Mouse (Mus musculus) forebrain, embryonic 14.5 days (tissue): ENCODE measurements around the gene Defb30. TPM values are rescaled to one million over a fixed set of nuclear protein-coding genes. Genes with fewer than 3 reads are reported as not detected.
A peak's percentile ranks its signal among the peaks of the same experiment; 100 is the strongest.

Experiments used
- ATAC-seq: fragments of 200-750 bp; cut with Nextera tagmentation; 2 replicates; pipeline ENCODE4 v1.8.0; 2017; ENCODE audit warnings: mild to moderate bottlenecking, moderate library complexity
- DNase-seq: peaks from one replicate; pipeline ENCODE4 v3.0.0-alpha.2; 2015; ENCODE audit warnings: low spot score
- H3K27ac ChIP-seq: fragments of 300-500 bp; sonication (generic); 2 replicates; pipeline ENCODE4 v1.5.1; 2014; ENCODE audit warnings: low read depth, mild to moderate bottlenecking, control low read depth, low read length, moderate library complexity
- H3K27me3 ChIP-seq: fragments of 300-500 bp; sonication (generic); replicated peaks from 2 replicates; pipeline ENCODE4 v1.6.1; 2014; ENCODE audit warnings: low read length, control low read depth, mixed read lengths; ENCODE audit not compliant: control insufficient read depth, insufficient read depth
- H3K36me3 ChIP-seq: fragments of 300-500 bp; sonication (generic); 2 replicates; pipeline ENCODE4 v1.6.1; 2014; ENCODE audit warnings: low read length, control low read depth; ENCODE audit not compliant: control insufficient read depth, insufficient read depth
- H3K4me1 ChIP-seq: fragments of 300-500 bp; sonication (generic); 2 replicates; pipeline ENCODE4 v1.6.1; 2014; ENCODE audit warnings: antibody characterized with exemption, low read length, control low read depth; ENCODE audit not compliant: control insufficient read depth, insufficient read depth
- H3K4me2 ChIP-seq: fragments of 300-500 bp; sonication (generic); 2 replicates; pipeline ENCODE4 v1.6.1; 2014; ENCODE audit warnings: mild to moderate bottlenecking, control low read depth, low read length
- H3K4me3 ChIP-seq: fragments of 300-500 bp; sonication (generic); 2 replicates; pipeline ENCODE4 v1.5.1; 2014; ENCODE audit warnings: low read depth, low read length, control low read depth
- H3K9ac ChIP-seq: fragments of 300-500 bp; sonication (generic); 2 replicates; pipeline ENCODE4 v1.6.1; 2014; ENCODE audit warnings: mild to moderate bottlenecking, low read length, control low read depth, moderate library complexity
- H3K9me3 ChIP-seq: fragments of 300-500 bp; sonication (generic); replicated peaks from 2 replicates; pipeline ENCODE4 v1.6.1; 2016; ENCODE audit warnings: low read length, control low read depth, mixed read lengths; ENCODE audit not compliant: control insufficient read depth
- WGBS: fragments of 180-500 bp; shearing (Covaris S2); extraction: QIAGEN DNeasy Blood & Tissue Kit; methylation state at CpG from one replicate; pipeline ENCODE4 v1.1.7; 2014; 5-methylcytosine and 5-hydroxymethylcytosine counted together
- polyA plus RNA-seq: library from polyadenylated mRNA; unstranded; fragments of >200 nt; fragmentation: Nextera tagmentation; extraction: Ambion mirVana; gene quantifications from 2 replicates; pipeline ENCODE4 v1.2.1, GENCODE M21; 2014

Gene Defb30
- polyA plus RNA-seq = not detected in 2 replicates

DNA sequence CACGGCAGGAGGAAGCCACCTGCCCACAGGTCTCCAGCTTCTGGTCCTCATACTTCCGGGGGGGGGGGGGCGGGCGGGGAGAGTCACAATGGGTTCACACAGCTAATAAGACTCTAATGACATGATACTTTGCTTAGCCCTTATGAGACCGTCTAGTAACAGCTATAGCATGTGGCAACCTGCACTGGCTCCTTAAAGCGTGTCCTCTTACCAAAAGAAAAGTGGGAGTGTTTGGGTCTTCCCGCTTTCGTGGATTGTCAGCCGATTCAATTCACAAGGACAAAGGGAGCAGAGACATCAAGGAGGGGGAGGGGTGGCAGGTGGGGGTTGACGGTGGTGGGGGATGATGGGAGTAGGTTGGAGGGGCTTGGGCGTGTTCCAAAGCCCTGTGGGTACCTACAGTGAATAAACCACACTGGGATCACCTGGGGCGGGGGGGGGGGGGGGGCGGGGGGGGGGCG, at the start of gene Defb30:
TSS of gene Defb30 (minus strand) at position 51 of the 461 bp plus-strand sequence.
- no peaks in the 10 kb centered on the region for H3K36me3 ChIP-seq
- H3K4me1 ChIP-seq = peaks cover 3% of the 10 kb centered on the region; the same call in 1 of the 2 replicates
- ATAC-seq = no peak
- no peak for DNase-seq
- no peaks in the 10 kb centered on the region for H3K9me3 ChIP-seq
- no peak within 1 kb of the TSS for H3K4me2 ChIP-seq
- 63% methylated on average over 12 of the region's 14 CpGs for WGBS
- H3K27me3 ChIP-seq = no peaks in the 10 kb centered on the region
- H3K4me3 ChIP-seq = no peak within 1 kb of the TSS
- H3K9ac ChIP-seq = no peak within 1 kb of the TSS
- H3K27ac ChIP-seq = no peak within 1 kb of the TSS

DNA sequence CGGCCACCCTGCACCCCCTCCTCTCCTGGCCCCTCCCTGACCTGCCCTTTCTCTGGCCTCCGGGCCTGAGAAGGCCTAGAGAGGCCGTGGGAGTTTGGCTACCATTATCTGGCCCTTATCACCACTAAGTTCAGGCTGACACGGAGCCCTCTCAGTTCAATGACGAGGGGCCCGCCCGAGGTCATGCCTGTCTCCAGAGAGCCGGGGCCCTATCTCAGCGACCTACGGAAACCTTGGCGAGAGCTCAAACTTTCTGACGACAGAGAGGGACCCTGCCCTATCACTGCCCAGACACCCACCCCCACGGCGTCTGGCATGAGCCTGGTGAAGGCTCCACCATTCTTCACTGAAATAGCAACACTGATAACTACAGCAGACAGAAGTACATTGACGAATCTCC, 17.9 kb upstream of the Defb30 start:
- H3K4me1 ChIP-seq = no peaks in the 10 kb centered on the region
- H3K9me3 ChIP-seq = no peaks in the 10 kb centered on the region
- WGBS = 81% methylated on average over 15 of the region's 15 CpGs
- no peaks in the 10 kb centered on the region for H3K36me3 ChIP-seq
- ATAC-seq = no peak
- no peak overlapping the region for H3K4me3 ChIP-seq
- H3K4me2 ChIP-seq = no peak overlapping the region
- no peak overlapping the region for H3K27ac ChIP-seq
- DNase-seq = no peak
- H3K27me3 ChIP-seq = no peaks in the 10 kb centered on the region
- no peak overlapping the region for H3K9ac ChIP-seq

DNA sequence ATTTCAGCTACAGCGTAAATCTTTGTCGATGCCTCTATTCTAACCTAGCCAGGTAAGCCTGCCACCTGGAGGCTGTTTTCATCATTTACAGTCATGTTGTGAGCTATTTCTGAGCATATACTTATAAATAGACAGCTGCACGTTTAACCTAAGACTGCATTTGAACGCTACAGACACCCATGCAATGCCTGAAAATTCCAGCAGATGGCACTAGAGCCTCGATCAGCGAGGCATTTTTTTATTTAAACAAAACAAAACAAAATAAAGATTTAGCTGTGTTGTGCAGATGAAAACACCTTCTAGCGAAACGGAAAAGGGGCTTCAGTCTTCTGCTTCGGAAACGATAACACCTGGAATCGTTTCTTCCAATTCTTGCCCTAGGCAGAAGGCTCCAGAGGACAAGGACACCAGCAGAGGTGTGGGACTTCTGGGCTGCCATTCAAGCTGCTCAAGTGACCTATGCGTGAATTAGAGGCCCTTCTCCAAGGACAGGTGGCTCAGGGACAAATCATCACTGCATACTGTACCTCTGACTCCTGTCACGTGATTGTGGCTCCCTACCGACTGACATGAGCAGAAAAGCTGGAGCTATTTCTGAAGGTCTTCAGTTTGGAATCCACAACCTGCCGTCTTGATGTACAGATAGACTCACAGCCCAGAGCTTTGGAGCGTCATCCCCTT, 17.0 kb upstream of the Defb30 start:
- Histone ChIP-seq H3K27ac (no peak overlapping the region), H3K4me3 (no peak overlapping the region), H3K36me3 (no peaks in the 10 kb centered on the region), H3K4me1 (no peaks in the 10 kb centered on the region), H3K9ac (no peak overlapping the region), H3K9me3 (no peaks in the 10 kb centered on the region), H3K27me3 (no peaks in the 10 kb centered on the region), H3K4me2 (peak overlapping the region; percentile 14; the same call in 1 of the 2 replicates)
- DNase-seq (peak; percentile 83), ATAC-seq (0 out of 2 replicates have a peak, but pooled peaks have one; percentile 32)
- 34% methylated on average over 16 of the region's 16 CpGs for WGBS

DNA sequence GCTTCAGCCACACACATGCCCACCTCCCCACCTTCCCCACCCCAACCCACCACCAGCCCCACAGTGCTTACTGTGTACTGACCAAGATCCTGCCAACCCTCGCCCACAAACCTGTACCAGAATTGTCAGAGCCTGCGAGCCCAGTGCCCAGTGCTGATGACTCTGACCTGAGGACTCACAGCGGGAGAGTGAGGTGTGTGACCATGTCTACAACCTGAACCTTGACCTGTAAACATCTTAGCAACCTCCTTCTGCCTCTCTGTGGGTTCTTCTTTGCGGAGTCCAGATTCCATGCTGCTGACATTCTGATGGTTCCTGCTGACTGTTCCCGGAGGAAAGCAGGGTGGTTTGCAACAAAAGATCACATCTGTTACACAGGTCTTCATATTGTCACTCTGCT, 15.6 kb upstream of the Defb30 start:
- Histone ChIP-seq H3K36me3 (no peaks in the 10 kb centered on the region), H3K27ac (no peak overlapping the region), H3K9ac (no peak overlapping the region), H3K4me3 (no peak overlapping the region), H3K4me2 (no peak overlapping the region), H3K27me3 (no peaks in the 10 kb centered on the region), H3K9me3 (no peaks in the 10 kb centered on the region), H3K4me1 (no peaks in the 10 kb centered on the region)
- DNase-seq = no peak
- no peak for ATAC-seq
- WGBS = 80% methylated on average over 5 of the region's 5 CpGs

DNA sequence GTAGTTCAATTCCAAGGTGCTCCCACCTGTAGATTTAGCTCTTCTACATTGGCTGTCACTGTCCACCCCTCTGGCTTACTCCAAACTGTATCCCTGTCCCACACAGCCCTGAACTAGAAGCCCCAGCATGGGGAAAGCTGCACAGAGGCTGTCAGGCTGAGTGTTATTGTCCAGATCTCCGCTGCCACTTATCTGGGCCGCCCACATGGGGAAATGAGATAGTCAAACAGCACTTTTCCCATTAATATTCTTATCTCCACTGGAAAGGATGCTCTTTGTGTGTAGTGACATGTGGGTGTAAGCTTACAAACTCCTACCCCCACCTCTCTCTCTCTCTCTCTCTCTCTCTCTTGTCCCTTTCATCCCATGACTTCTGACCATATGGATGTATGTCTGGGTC, 12.4 kb upstream of the Defb30 start:
- Histone ChIP-seq H3K9ac (no peak overlapping the region), H3K27me3 (no peaks in the 10 kb centered on the region), H3K4me1 (no peaks in the 10 kb centered on the region), H3K4me2 (no peak overlapping the region), H3K4me3 (no peak overlapping the region), H3K9me3 (no peaks in the 10 kb centered on the region), H3K27ac (no peak overlapping the region), H3K36me3 (no peaks in the 10 kb centered on the region)
- DNase-seq (no peak), ATAC-seq (no peak)
- 98% methylated on average over 2 of the region's 2 CpGs for WGBS

DNA sequence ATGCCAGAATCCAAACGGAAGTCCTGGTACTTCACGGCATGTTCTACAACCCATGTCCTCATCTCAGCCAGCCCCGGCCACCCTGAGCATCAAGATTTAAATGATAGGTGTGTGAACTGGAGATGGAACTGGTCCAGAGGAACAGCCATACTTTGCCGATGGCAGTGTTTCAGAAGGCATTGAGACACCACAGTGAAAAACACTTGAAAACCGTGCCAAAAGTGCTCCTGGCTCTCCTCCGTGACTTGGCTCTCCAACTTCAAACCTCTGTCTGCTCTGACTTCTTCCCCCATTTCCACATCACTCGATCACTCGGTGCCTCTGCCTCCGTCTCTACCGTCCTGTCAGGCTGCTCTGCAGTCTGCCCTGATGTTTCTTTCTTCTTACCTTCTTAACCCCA, 10.6 kb upstream of the Defb30 start:
- Histone ChIP-seq H3K27ac (no peak overlapping the region), H3K4me1 (no peaks in the 10 kb centered on the region), H3K36me3 (no peaks in the 10 kb centered on the region), H3K9ac (no peak overlapping the region), H3K9me3 (no peaks in the 10 kb centered on the region), H3K4me2 (no peak overlapping the region), H3K27me3 (no peaks in the 10 kb centered on the region), H3K4me3 (no peak overlapping the region)
- DNase-seq (no peak), ATAC-seq (no peak)
- WGBS = 81% methylated on average over 10 of the region's 10 CpGs

DNA sequence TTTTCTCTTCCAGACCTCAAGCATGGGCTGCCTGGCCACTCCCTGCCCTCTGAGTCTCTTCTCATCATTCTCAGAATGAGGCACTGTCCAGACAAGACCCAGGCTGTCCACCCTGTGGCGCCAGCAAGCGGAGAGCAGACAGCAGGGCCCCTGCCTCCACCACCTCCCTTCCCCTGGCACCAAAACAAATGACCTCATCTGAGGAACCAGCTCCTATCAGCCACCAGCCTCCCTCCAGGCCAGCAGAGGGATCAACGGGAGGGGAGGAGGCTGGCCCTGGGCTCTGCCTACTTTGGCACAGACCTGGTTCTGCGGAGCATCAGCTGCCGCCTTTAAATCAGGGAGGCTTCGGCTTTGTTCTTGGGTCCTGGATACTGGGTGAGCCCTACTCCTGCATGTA, 5.0 kb upstream of the Defb30 start:
- ATAC-seq = peak; percentile 60; the same call in 1 of the 2 replicates
- Histone ChIP-seq H3K27ac (no peak overlapping the region), H3K9me3 (no peaks in the 10 kb centered on the region), H3K9ac (no peak overlapping the region), H3K4me2 (no peak overlapping the region), H3K27me3 (no peaks in the 10 kb centered on the region), H3K4me3 (no peak overlapping the region), H3K36me3 (no peaks in the 10 kb centered on the region), H3K4me1 (peaks cover 3% of the 10 kb centered on the region; the same call in 1 of the 2 replicates)
- peak; percentile 72 for DNase-seq
- WGBS = 15% methylated on average over 6 of the region's 6 CpGs

DNA sequence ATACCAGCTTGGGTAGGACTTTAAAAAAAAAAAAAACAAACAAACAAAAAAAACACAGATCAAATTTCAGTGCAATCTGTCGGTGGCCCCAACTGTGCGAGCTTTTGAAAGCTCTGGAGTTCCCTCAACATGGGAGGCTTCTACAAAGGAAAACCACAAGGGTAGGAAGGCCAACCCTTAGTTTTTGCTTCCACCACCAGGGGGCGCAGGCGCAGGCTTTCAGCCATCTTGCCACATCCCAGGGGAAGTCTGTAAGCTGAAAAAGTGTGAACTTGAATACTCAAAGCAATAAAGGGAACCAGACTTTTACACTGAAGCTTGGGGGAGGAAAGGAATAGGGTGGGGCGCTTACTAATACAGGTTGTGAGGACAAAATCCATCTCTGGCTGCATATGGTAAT, 1.0 kb upstream of the Defb30 start:
- H3K36me3 ChIP-seq = no peaks in the 10 kb centered on the region
- H3K27ac ChIP-seq = no peak overlapping the region
- H3K4me1 ChIP-seq = peaks cover 3% of the 10 kb centered on the region; the same call in 1 of the 2 replicates
- WGBS = 36% methylated on average over 5 of the region's 5 CpGs
- no peak overlapping the region for H3K9ac ChIP-seq
- H3K4me2 ChIP-seq = no peak overlapping the region
- ATAC-seq (no peak), DNase-seq (peak; percentile 49)
- H3K27me3 ChIP-seq = no peaks in the 10 kb centered on the region
- no peak overlapping the region for H3K4me3 ChIP-seq
- no peaks in the 10 kb centered on the region for H3K9me3 ChIP-seq

DNA sequence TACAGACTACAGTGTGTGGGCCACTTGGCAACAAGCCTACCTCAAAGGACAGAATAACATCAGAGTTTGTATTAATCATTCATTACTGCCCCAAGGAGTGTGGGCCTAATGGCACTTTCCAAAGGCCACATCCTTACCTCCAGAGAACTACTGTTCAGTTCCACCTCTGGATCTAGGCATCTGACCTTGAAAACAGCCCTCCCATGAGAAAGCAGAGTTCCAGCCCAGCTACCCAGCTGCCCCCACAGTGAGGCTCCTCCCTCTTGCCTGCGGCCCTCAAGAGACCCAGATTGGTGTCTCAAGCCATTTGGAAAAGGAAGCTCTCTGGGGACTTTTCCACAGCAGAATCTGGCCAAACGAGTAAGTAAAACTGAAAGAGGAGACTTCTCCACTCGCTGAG, 3.1 kb downstream of the Defb30 start, which contains the start of gene Defb42:
TSS of gene Defb42 (plus strand) at position 301 of the 400 bp plus-strand sequence.
- no peaks in the 10 kb centered on the region for H3K36me3 ChIP-seq
- H3K9ac ChIP-seq = no peak within 1 kb of the TSS
- no peaks in the 10 kb centered on the region for H3K9me3 ChIP-seq
- no peaks in the 10 kb centered on the region for H3K27me3 ChIP-seq
- H3K27ac ChIP-seq = no peak within 1 kb of the TSS
- no peak within 1 kb of the TSS for H3K4me2 ChIP-seq
- no peak within 1 kb of the TSS for H3K4me3 ChIP-seq
- H3K4me1 ChIP-seq = no peaks in the 10 kb centered on the region
- no peak for DNase-seq
- no peak for ATAC-seq
- WGBS = 78% methylated on average over 3 of the region's 3 CpGs
